In the genomic region with DNA sequence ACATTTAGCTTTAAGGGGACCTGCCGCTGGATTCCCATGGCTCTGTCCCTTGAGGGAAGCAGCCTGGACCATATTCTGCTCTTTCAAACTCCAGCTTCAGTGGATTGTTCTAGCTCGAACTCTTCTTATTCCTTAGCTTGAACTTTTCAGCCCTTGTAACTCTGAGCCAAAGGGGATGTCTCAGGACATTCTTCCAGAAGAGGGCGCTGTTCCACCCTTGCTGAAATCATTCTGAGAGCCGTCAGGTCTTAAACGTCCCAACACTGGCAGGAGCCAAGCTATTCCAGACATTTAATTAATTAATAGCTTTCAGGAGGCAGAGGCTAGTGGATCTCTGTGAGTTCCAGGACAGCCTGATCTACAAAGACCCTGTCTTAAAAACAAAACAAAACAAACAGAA, we compare ENCODE assay signal across 9 mouse cellular contexts. TPM values are rescaled to one million over a fixed set of nuclear protein-coding genes. Genes with fewer than 3 reads are reported as not detected.
DNase-seq lines count a peak whose midpoint lies in the region; ATAC-seq and TF ChIP-seq lines count a peak whose summit lies in the region.
"Had no signal": no experiment of that assay in that cellular context is flagged by ENCODE, and none has a peak within 500 bp of the region (broad histone marks: within the 10 kb centered on the region; RNA-seq: fewer than 3 reads in every experiment).

No protein-coding gene starts in this region.

- no peak overlapping the region for H3K4me2 ChIP-seq in heart, embryonic 11.5 days

- H3K9ac ChIP-seq in heart, adult 2 months (ENCODE audit: low read depth, low read length), result no peak overlapping the region
- no peak overlapping the region for H3K9ac ChIP-seq in heart, embryonic 11.5 days (ENCODE audit: low read depth, low read length)
- H3K9ac ChIP-seq: limb, embryonic 15.5 days had no signal

- TF ChIP-seq POLR2A in heart, adult 2 months (IDR thresholded peaks at IDR 0.05; ENCODE audit: insufficient read depth, low read depth, low read length), result no peak

- H3K9me3 ChIP-seq in heart, embryonic 11.5 days (replicated peaks; ENCODE audit: control insufficient read depth, low read length), result no peaks in the 10 kb centered on the region
- H3K9me3 ChIP-seq: limb, embryonic 15.5 days had no signal

- no peak for TF ChIP-seq EP300 in heart, adult 2 months (IDR thresholded peaks at IDR 0.05; ENCODE audit: insufficient read depth, low read depth, low read length)

- peak overlapping the region; percentile 33 for H3K27ac ChIP-seq in heart, adult 2 months
- H3K27ac ChIP-seq in heart, embryonic 11.5 days (ENCODE audit: low read depth, low read length), result no peak overlapping the region
- H3K27ac ChIP-seq: limb, embryonic 15.5 days had no signal

- no peaks in the 10 kb centered on the region for H3K36me3 ChIP-seq in heart, adult 2 months (ENCODE audit: control insufficient read depth, insufficient read depth, low read length)
- H3K36me3 ChIP-seq in heart, embryonic 11.5 days (ENCODE audit: control insufficient read depth, insufficient read depth, low read length), result no peaks in the 10 kb centered on the region
- H3K36me3 ChIP-seq: limb, embryonic 15.5 days had no signal

- 30% methylated on average over 5 of the region's 5 CpGs for WGBS in heart, adult 2 months
- 26% methylated on average over 5 of the region's 5 CpGs for WGBS in heart, embryonic 11.5 days (ENCODE audit: insufficient replicate concordance)

- intact Hi-C loops in heart, adult 2 months (cut with DNase I), result loop anchor here (2.0 kb wide), 1 partner anchor 35 kb away; no protein-coding TSS in a partner anchor

- no peaks in the 10 kb centered on the region for H3K27me3 ChIP-seq in heart, adult 2 months (ENCODE audit: control insufficient read depth, insufficient read depth, low read length)
- H3K27me3 ChIP-seq in heart, embryonic 11.5 days (ENCODE audit: control insufficient read depth, insufficient read depth, low read length), result no peaks in the 10 kb centered on the region
- H3K27me3 ChIP-seq: limb, embryonic 15.5 days had no signal

- H3K4me1 ChIP-seq in heart, adult 2 months (ENCODE audit: control insufficient read depth, insufficient read depth, low read length), result no peaks in the 10 kb centered on the region
- 0 out of 2 replicates have a peak, but pooled peaks cover 2% of the 10 kb centered on the region for H3K4me1 ChIP-seq in heart, embryonic 11.5 days (ENCODE audit: control insufficient read depth, insufficient read depth, low read length)
- H3K4me1 ChIP-seq: limb, embryonic 15.5 days had no signal

- ATAC-seq in heart, embryonic 11.5 days (replicated peaks; ENCODE audit: insufficient number of reproducible peaks, low FRiP score, low TSS enrichment), result no peak

- TF ChIP-seq CTCF in heart, adult 2 months (IDR thresholded peaks at IDR 0.05), result peak; percentile 77

- no peaks in the 10 kb centered on the region for H3K79me2 ChIP-seq in heart, adult 2 months (replicated peaks; ENCODE audit: control insufficient read depth, insufficient read depth, low read length)

- peak; percentile 52 to 61 for DNase-seq in heart, adult 2 months
- DNase-seq in B cell, adult 2 months, result peak; percentile 70 to 71
- peak; percentile 21 to 58 for DNase-seq in adrenal gland, adult 18-20 months (ENCODE audit: low spot score in 2 of 2)
- DNase-seq in gastrocnemius, postnatal 10 days, result peak; percentile 64
- DNase-seq in kidney, postnatal 4 days, result peak; percentile 66 to 77
- DNase-seq in retina, postnatal 1 day, result peak; percentile 68
- no peak for DNase-seq in frontal cortex, postnatal 14 days (ENCODE audit: low spot score in 2 of 2)

- no peak overlapping the region for H3K4me3 ChIP-seq in heart, adult 2 months
- no peak overlapping the region for H3K4me3 ChIP-seq in heart, embryonic 11.5 days (ENCODE audit: low read depth, low read length)

RNA-seq across cellular contexts. Expression of a gene that starts 13.6 kb away (rescaled TPM):
- 10 to 100 TPM; 10.8 to 11.4 TPM for total RNA-seq in heart, adult 2 months (2021)
- 3.9 and 6.5 TPM in 2 replicates for polyA plus RNA-seq in heart, adult 2 months (2012; rRNA removed)
- polyA plus RNA-seq in heart, embryonic 11.5 days (2014; fragmentation: Nextera tagmentation; extraction: Ambion mirVana), result 23.0 and 26.1 TPM in 2 replicates
- total RNA-seq in adrenal gland, adult 18-20 months (2021), result 10 to 100 TPM; 31.8 to 53.6 TPM
- 10 to 100 TPM in 1 of 2 experiments, 1 to 10 TPM in 1; 7.8 to 12.0 TPM for total RNA-seq in gastrocnemius, postnatal 10 days (2021)

RNA-seq across cellular contexts. Expression of a gene that starts 39.9 kb away (rescaled TPM):
- total RNA-seq in heart, adult 2 months (2021), result 10 to 100 TPM; 58.7 to 63.9 TPM
- polyA plus RNA-seq in heart, adult 2 months (2012; rRNA removed), result 7.6 and 15.7 TPM in 2 replicates
- polyA plus RNA-seq in heart, embryonic 11.5 days (2014; fragmentation: Nextera tagmentation; extraction: Ambion mirVana), result 396 and 399 TPM in 2 replicates
- 10 to 100 TPM; 66.4 to 81.6 TPM for total RNA-seq in adrenal gland, adult 18-20 months (2021)
- total RNA-seq in gastrocnemius, postnatal 10 days (2021), result 10 to 100 TPM; 78.2 to 87.1 TPM

RNA-seq across cellular contexts. Expression of a gene that starts 40.4 kb away (rescaled TPM):
- total RNA-seq in heart, adult 2 months (2021), result 100 to 1,000 TPM; 384 to 411 TPM
- polyA plus RNA-seq in heart, adult 2 months (2012; rRNA removed), result 91.2 and 166 TPM in 2 replicates
- 856 and 1,080 TPM in 2 replicates for polyA plus RNA-seq in heart, embryonic 11.5 days (2014; fragmentation: Nextera tagmentation; extraction: Ambion mirVana)
- 100 to 1,000 TPM; 553 to 646 TPM for total RNA-seq in adrenal gland, adult 18-20 months (2021)
- 100 to 1,000 TPM; 329 to 380 TPM for total RNA-seq in gastrocnemius, postnatal 10 days (2021)

Comparison
In these comparisons a context has a peak if more than half of its experiments do, and no peak if none do; other contexts are left out.
1. DNase-seq: peak in heart, adult 2 months (2 of 2), B cell, adult 2 months (2 of 2), adrenal gland, adult 18-20 months (2 of 2), gastrocnemius, postnatal 10 days (single experiment), kidney, postnatal 4 days (2 of 2) and retina, postnatal 1 day (single experiment); none in frontal cortex, postnatal 14 days (0 of 2).